ENCODE assay signal across 8 mouse cellular contexts in the genomic region with DNA sequence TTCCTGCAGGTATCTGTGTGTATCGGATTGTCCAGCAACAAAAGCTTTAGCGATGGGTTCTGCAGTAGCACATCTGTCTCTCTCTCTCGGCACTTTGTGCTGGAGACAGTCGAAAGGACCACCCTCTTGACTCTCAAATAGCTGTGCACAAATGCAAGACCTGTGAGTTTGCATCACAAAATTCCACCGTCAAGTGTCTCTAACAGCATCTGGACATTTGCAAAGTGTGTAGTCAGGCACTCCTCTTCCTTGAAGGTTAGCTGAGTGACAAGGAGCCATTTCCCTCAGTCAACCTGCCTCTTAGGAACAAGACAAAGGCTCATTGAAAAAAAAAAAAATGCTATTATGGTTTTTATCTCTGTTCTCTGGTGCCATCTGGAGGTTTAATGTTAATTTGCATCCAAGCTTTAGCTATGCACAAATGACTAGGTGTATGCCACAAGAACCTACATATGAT. TPM values are rescaled to one million over a fixed set of nuclear protein-coding genes. Genes with fewer than 3 reads are reported as not detected.
DNase-seq lines count a peak whose midpoint lies in the region; ATAC-seq and TF ChIP-seq lines count a peak whose summit lies in the region.
"Had no signal": no experiment of that assay in that cellular context is flagged by ENCODE, and none has a peak within 500 bp of the region (broad histone marks: within the 10 kb centered on the region; RNA-seq: fewer than 3 reads in every experiment).

No protein-coding gene starts in this region.

- H3K4me2 ChIP-seq in intestine, embryonic 16.5 days (ENCODE audit: low read depth, low read length), result 0 out of 2 replicates have a peak overlapping the region, but pooled peaks have one; percentile 5
- H3K4me2 ChIP-seq: stomach, embryonic 15.5 days had no signal

- H3K4me3 ChIP-seq in liver, adult 2 months (ENCODE audit: insufficient read depth, low read depth, low read length), result no peak overlapping the region
- H3K4me3 ChIP-seq in bone marrow, adult 2 months (replicated peaks; ENCODE audit: control insufficient read depth, low read depth, low read length), result no peak overlapping the region
- H3K4me3 ChIP-seq in forebrain, embryonic 10.5 days, result no peak overlapping the region
- H3K4me3 ChIP-seq in intestine, embryonic 16.5 days (ENCODE audit: low read length), result no peak overlapping the region
- H3K4me3 ChIP-seq: stomach, embryonic 15.5 days had no signal

- no peak for TF ChIP-seq POLR2A in liver, adult 2 months (IDR thresholded peaks at IDR 0.05; ENCODE audit: extremely low read depth, insufficient read depth, low read length)
- no peak for TF ChIP-seq POLR2A in bone marrow, adult 2 months (IDR thresholded peaks at IDR 0.05; ENCODE audit: borderline replicate concordance, control insufficient read depth, low read depth, low read length)

- H3K36me3 ChIP-seq in liver, adult 2 months (ENCODE audit: control insufficient read depth, insufficient read depth, low read length), result no peaks in the 10 kb centered on the region
- no peaks in the 10 kb centered on the region for H3K36me3 ChIP-seq in forebrain, embryonic 10.5 days (replicated peaks)
- H3K36me3 ChIP-seq in intestine, embryonic 16.5 days (ENCODE audit: control insufficient read depth, insufficient read depth, low read length), result no peaks in the 10 kb centered on the region
- H3K36me3 ChIP-seq: stomach, embryonic 15.5 days had no signal

- 60% methylated on average over 5 of the region's 5 CpGs for WGBS in liver, adult 2 months
- 79% methylated on average over 5 of the region's 5 CpGs for WGBS in bone marrow, adult 2 months
- 72% methylated on average over 5 of the region's 5 CpGs for WGBS in forebrain, embryonic 10.5 days
- 38% methylated on average over 5 of the region's 5 CpGs for WGBS in intestine, embryonic 16.5 days

- peak; percentile 12 for DNase-seq in liver, adult 2 months (ENCODE audit: extremely low read depth, low read depth, low spot score)
- DNase-seq in liver, result no peak
- peak; percentile 16 for DNase-seq in forebrain, embryonic 10.5 days (ENCODE audit: extremely low spot score, low spot score)
- peak; percentile 66 for DNase-seq in naive thymus-derived CD4-positive, alpha-beta T cell, adult 2 months (ENCODE audit: low read depth)
- DNase-seq in spleen, postnatal 14 days (ENCODE audit: low spot score in 2 of 2), result no peak

- no peaks in the 10 kb centered on the region for H3K9me3 ChIP-seq in forebrain, embryonic 10.5 days
- no peaks in the 10 kb centered on the region for H3K9me3 ChIP-seq in intestine, embryonic 16.5 days (ENCODE audit: control insufficient read depth, low read length)
- H3K9me3 ChIP-seq: stomach, embryonic 15.5 days had no signal

- H3K4me1 ChIP-seq in liver, adult 2 months (ENCODE audit: control insufficient read depth, insufficient read depth, low read length), result no peaks in the 10 kb centered on the region
- H3K4me1 ChIP-seq in bone marrow, adult 2 months (ENCODE audit: control insufficient read depth, insufficient read depth, low read length), result no peaks in the 10 kb centered on the region
- H3K4me1 ChIP-seq in forebrain, embryonic 10.5 days, result peaks cover 21% of the 10 kb centered on the region
- no peaks in the 10 kb centered on the region for H3K4me1 ChIP-seq in intestine, embryonic 16.5 days (ENCODE audit: control insufficient read depth, insufficient read depth, low read length)
- H3K4me1 ChIP-seq: stomach, embryonic 15.5 days had no signal

- no peak for ATAC-seq in intestine, embryonic 16.5 days

- no peaks in the 10 kb centered on the region for H3K79me2 ChIP-seq in liver, adult 2 months (ENCODE audit: control insufficient read depth, insufficient read depth, low read length)

- no peaks in the 10 kb centered on the region for H3K27me3 ChIP-seq in liver, adult 2 months (ENCODE audit: control insufficient read depth, insufficient read depth, low read length)
- no peaks in the 10 kb centered on the region for H3K27me3 ChIP-seq in forebrain, embryonic 10.5 days (ENCODE audit: poor library complexity, severe bottlenecking)
- H3K27me3 ChIP-seq in intestine, embryonic 16.5 days (replicated peaks; ENCODE audit: control insufficient read depth, insufficient read depth, low read length), result no peaks in the 10 kb centered on the region
- H3K27me3 ChIP-seq: stomach, embryonic 15.5 days had no signal

- no peak overlapping the region for H3K9ac ChIP-seq in liver, adult 2 months (ENCODE audit: low read depth, low read length)
- no peak overlapping the region for H3K9ac ChIP-seq in intestine, embryonic 16.5 days (ENCODE audit: low read depth, low read length)
- H3K9ac ChIP-seq: stomach, embryonic 15.5 days had no signal

- no peak overlapping the region for H3K27ac ChIP-seq in liver, adult 2 months (replicated peaks; ENCODE audit: insufficient read depth, low read depth, low read length)
- no peak overlapping the region for H3K27ac ChIP-seq in bone marrow, adult 2 months (ENCODE audit: control insufficient read depth, insufficient read depth, low read depth, low read length, poor library complexity)
- peak overlapping the region; percentile 75 for H3K27ac ChIP-seq in forebrain, embryonic 10.5 days
- H3K27ac ChIP-seq in intestine, embryonic 16.5 days (ENCODE audit: low read length), result no peak overlapping the region
- H3K27ac ChIP-seq: stomach, embryonic 15.5 days had no signal

- TF ChIP-seq CTCF in liver, adult 2 months (IDR thresholded peaks at IDR 0.05; ENCODE audit: low read depth, low read length), result peak; percentile 43
- 0 out of 2 replicates have a peak, but pooled peaks have one; percentile 6 for TF ChIP-seq CTCF in bone marrow, adult 2 months (IDR thresholded peaks at IDR 0.05; ENCODE audit: control insufficient read depth, insufficient read depth, low read length)

RNA-seq across cellular contexts. Expression of gene Tmc3, which starts 34.7 kb away (rescaled TPM):
- total RNA-seq in liver, adult 2 months (2014; rRNA removed), result 0.20 and 0.28 TPM in 2 replicates
- polyA plus RNA-seq in liver, adult 2 months (2012; rRNA removed), result 0.06 and 0.15 TPM in 2 replicates
- 0.65 and 0.86 TPM in 2 replicates for polyA plus RNA-seq in bone marrow, adult 2 months (2011; ENCODE audit: insufficient read depth, insufficient read length, low replicate concordance, missing spikeins)
- polyA plus RNA-seq in forebrain, embryonic 10.5 days (2016; fragmentation: Nextera tagmentation; extraction: Ambion mirVana), result 0.14 and 0.22 TPM in 2 replicates
- polyA plus RNA-seq in intestine, embryonic 16.5 days (2015; fragmentation: Nextera tagmentation; extraction: Ambion mirVana), result 1.0 and 1.5 TPM in 2 replicates

Comparison
In these comparisons a context has a peak if more than half of its experiments do, and no peak if none do; other contexts are left out.
1. DNase-seq: peak in liver, adult 2 months (single experiment), forebrain, embryonic 10.5 days (single experiment) and naive thymus-derived CD4-positive, alpha-beta T cell, adult 2 months (single experiment); none in liver (single experiment) and spleen, postnatal 14 days (0 of 2).